Mouse (Mus musculus): ENCODE results near the gene Nudt15. TPM values are rescaled to one million over a fixed set of nuclear protein-coding genes. Genes with fewer than 3 reads are reported as not detected.
"Not testable (repeated sequence)": the region's sequence is repeated elsewhere in the genome, so short reads cannot be mapped to it uniquely, and the experiment has no call there.

Nudt15 gene
- polyA plus RNA-seq, 1 experiment from 2014 or later: 7.9 TPM

GRCm38 (mm10) chr14:73547034-73547433, 1.0 kb downstream of the Nudt15 start:
- H3K27ac ChIP-seq: no peak overlapping the region
- peaks cover 5% of the 10 kb centered on the region; the same call in 1 of the 2 replicates for H3K4me1 ChIP-seq
- no peaks in the 10 kb centered on the region for H3K36me3 ChIP-seq (ENCODE audit: poor library complexity, severe bottlenecking)
- no peak for ATAC-seq
- 67% methylated on average over 4 of the region's 4 CpGs for WGBS
- no peak overlapping the region for H3K9ac ChIP-seq
- H3K9me3 ChIP-seq (replicated peaks): no peaks in the 10 kb centered on the region
- no peaks in the 10 kb centered on the region for H3K27me3 ChIP-seq
- no peak overlapping the region for H3K4me2 ChIP-seq
- no peak overlapping the region for H3K4me3 ChIP-seq

DNA sequence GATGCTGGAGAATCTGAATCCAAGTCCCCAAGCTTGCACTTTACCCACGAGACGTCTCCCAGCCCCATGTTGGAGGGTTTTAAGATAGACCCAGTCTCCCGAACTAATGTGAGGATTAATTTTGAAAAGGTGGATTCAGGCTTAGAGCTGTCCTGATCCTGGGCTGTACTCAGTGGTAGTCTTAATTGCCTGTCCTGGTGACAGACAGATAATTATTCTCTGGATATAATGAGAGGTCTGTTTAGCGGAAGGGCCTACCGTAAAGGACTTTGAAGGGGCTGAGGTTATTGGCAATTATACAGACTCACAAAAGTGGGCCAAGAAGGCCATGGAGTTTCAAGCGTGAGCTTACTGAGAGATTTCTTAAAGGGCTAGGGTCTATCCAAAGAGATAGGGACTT, 4.3 kb downstream of the Nudt15 start:
- no peak overlapping the region for H3K4me2 ChIP-seq
- ATAC-seq: peak; percentile 84; the same call in 1 of the 2 replicates
- H3K9ac ChIP-seq: no peak overlapping the region
- H3K27ac ChIP-seq: no peak overlapping the region
- H3K36me3 ChIP-seq (ENCODE audit: poor library complexity, severe bottlenecking): no peaks in the 10 kb centered on the region
- peaks cover 5% of the 10 kb centered on the region; the same call in 1 of the 2 replicates for H3K4me1 ChIP-seq
- WGBS: 10% methylated on average over 6 of the region's 6 CpGs
- H3K9me3 ChIP-seq (replicated peaks): no peaks in the 10 kb centered on the region
- no peaks in the 10 kb centered on the region for H3K27me3 ChIP-seq
- H3K4me3 ChIP-seq: no peak overlapping the region

DNA sequence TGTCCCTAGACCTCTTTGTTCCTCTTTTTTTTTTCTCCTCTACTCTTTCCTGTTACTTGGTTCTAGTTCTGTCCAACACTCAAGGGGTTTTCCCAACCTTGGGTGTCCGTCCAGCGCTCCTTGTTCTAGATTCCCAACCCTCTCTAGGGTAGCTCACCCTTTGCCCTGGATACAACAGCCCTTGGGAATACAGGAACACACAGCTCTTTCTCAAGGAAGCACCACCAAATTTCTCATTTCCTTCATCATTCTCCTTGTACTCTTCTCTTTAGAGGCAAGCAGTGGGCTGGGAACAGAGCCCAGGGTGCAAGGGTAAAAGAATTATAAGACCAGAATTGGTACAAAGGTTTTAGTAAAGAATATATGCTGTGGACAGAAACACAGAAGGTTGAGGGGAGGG, 12.4 kb downstream of the Nudt15 start:
- Histone ChIP-seq H3K9me3 (replicated peaks) (no peaks in the 10 kb centered on the region), H3K4me1 (no peaks in the 10 kb centered on the region), H3K4me2 (no peak overlapping the region), H3K4me3 (no peak overlapping the region), H3K27me3 (0 out of 2 replicates have a peak, but pooled peaks cover 2% of the 10 kb centered on the region), H3K36me3 (ENCODE audit: poor library complexity, severe bottlenecking) (no peaks in the 10 kb centered on the region), H3K27ac (no peak overlapping the region), H3K9ac (no peak overlapping the region)
- no peak for ATAC-seq
- 91% methylated on average over 2 of the region's 2 CpGs for WGBS

- no peaks in the 10 kb centered on the region for H3K9me3 ChIP-seq (replicated peaks)
- ATAC-seq: no peak
- no peak overlapping the region for H3K9ac ChIP-seq
- H3K27ac ChIP-seq: no peak overlapping the region
- no peaks in the 10 kb centered on the region for H3K4me1 ChIP-seq
- H3K4me2 ChIP-seq: no peak overlapping the region
- 73% methylated on average over 6 of the region's 6 CpGs for WGBS
- H3K4me3 ChIP-seq: no peak overlapping the region
- H3K27me3 ChIP-seq: 0 out of 2 replicates have a peak, but pooled peaks cover 2% of the 10 kb centered on the region
- H3K36me3 ChIP-seq (ENCODE audit: poor library complexity, severe bottlenecking): no peaks in the 10 kb centered on the region
These were observed 14.1 kb downstream of the Nudt15 start for GRCm38 (mm10) chr14:73533755-73534465.

GRCm38 (mm10) chr14:73528661-73529060, 19.4 kb downstream of the Nudt15 start:
- 86% methylated on average over 3 of the region's 3 CpGs for WGBS
- H3K27me3 ChIP-seq; H3K4me1 ChIP-seq; H3K4me2 ChIP-seq; H3K27ac ChIP-seq; H3K4me3 ChIP-seq; H3K36me3 ChIP-seq (ENCODE audit: poor library complexity, severe bottlenecking); H3K9me3 ChIP-seq (replicated peaks); ATAC-seq; H3K9ac ChIP-seq: not testable (repeated sequence)

DNA sequence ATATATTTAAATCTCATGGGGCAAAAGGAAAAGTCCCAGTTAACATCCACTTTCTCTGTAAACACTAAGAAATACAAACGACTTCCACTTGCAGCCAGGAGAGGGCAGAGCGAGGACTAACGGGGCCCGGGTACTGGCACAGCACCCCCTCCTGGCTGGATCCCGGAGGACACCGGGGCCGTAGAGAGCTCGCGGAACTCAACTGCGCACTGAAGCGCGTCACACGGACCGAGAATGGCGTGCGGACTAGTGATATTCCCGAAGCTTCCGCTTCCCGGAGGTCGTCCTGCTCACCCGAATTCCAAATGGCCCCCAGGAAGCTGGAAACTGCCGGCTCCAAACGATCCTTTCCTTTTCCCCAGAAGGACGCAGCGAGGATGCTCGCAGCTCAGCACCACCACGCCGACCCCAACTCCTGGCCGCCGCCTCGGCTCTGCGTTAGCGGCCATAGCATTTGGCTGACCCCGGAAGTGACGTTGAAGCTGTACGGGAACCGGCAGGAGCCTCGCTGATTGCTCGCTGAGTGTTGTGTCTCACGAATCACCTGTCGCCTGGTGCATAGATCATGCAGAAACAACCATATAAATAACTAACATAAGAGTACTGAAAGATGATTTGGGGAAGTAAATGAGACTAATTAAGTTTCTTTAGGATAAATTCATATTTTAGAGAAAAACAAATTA, 23.1 kb downstream of the Nudt15 start, which contains the start of gene Sucla2:
TSS of gene Sucla2 (plus strand) at position 554 of the 683 bp plus-strand sequence.
- peak within 1 kb of the TSS; percentile 80 for H3K27ac ChIP-seq
- peak within 1 kb of the TSS; percentile 45 for H3K4me3 ChIP-seq
- H3K27me3 ChIP-seq: no peaks in the 10 kb centered on the region
- H3K9me3 ChIP-seq (replicated peaks): no peaks in the 10 kb centered on the region
- WGBS: under 1% methylated on average over 38 of the region's 41 CpGs
- peak within 1 kb of the TSS; percentile 43 for H3K4me2 ChIP-seq
- peak; percentile 100 for ATAC-seq
- no peaks in the 10 kb centered on the region for H3K4me1 ChIP-seq
- no peaks in the 10 kb centered on the region for H3K36me3 ChIP-seq (ENCODE audit: poor library complexity, severe bottlenecking)
- H3K9ac ChIP-seq: peak within 1 kb of the TSS; percentile 50

DNA sequence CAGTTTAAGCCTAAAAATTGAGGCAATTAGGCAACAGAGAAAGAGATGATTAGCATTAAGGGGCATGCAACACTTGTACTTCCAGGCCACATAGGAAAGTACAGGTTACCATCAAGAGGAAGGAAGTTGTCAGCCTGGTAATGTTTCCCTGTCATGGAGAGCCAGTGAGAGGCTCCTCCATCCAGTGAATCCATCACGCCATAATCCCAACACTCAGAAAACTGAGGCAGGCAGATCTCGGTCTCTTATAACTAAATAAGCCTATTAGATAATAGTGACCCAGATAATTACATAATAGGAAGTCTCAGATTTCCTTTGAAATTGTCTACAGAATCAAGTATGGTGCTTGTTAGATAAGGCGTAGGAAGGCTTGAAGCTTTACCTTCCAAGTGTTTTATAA, 23.9 kb downstream of the Nudt15 start:
- no peak overlapping the region for H3K4me2 ChIP-seq
- H3K27ac ChIP-seq: no peak overlapping the region
- H3K9ac ChIP-seq: no peak overlapping the region
- WGBS: 73% methylated on average over 3 of the region's 3 CpGs
- no peaks in the 10 kb centered on the region for H3K27me3 ChIP-seq
- no peak overlapping the region for H3K4me3 ChIP-seq
- H3K4me1 ChIP-seq: no peaks in the 10 kb centered on the region
- no peak for ATAC-seq
- H3K36me3 ChIP-seq (ENCODE audit: poor library complexity, severe bottlenecking): no peaks in the 10 kb centered on the region
- no peaks in the 10 kb centered on the region for H3K9me3 ChIP-seq (replicated peaks)

DNA sequence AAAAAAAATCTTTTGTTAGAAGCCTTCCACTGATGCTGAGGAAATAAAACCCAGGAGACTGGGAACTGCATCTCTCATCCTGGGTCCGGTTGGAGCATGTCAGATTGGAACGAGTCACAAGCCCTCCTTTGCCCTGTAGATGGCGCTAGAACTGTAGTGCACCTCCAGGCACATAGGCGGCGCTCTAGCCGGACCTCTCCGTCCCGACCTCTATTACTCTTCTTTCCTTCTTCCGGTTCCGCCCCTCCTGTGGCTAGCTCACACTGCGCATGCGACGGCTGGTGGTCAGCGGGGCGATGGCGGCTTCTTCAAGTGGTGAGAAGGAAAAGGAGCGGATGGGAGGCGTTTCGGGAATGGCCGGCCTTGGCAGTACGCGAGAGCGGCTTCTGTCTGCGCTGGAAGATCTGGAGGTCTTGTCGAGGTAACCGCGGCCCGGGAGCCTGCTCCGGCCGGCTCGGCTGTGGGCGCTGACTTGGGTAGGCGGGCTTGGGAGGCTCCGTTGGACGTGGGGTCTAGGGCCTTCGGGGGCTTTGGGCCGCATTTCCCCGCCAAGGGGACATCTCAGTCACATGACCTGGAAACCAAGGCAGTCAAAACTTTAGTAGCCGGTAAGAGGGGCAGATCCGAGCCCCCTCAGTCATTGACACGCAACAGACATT, 38.1 kb downstream of the Nudt15 start, which contains the start of gene Med4:
TSS of gene Med4 (plus strand) at position 261 of the 659 bp plus-strand sequence.
- H3K4me1 ChIP-seq: peaks cover 18% of the 10 kb centered on the region
- H3K4me2 ChIP-seq: peak within 1 kb of the TSS; percentile 94
- H3K27me3 ChIP-seq: no peaks in the 10 kb centered on the region
- WGBS: under 1% methylated on average over 41 of the region's 41 CpGs
- ATAC-seq: peak; percentile 96
- peak within 1 kb of the TSS; percentile 63 for H3K27ac ChIP-seq
- H3K9ac ChIP-seq: peak within 1 kb of the TSS; percentile 94
- peaks cover 24% of the 10 kb centered on the region for H3K36me3 ChIP-seq (ENCODE audit: poor library complexity, severe bottlenecking)
- no peaks in the 10 kb centered on the region for H3K9me3 ChIP-seq (replicated peaks)
- H3K4me3 ChIP-seq: peak within 1 kb of the TSS; percentile 97

GRCm38 (mm10) chr14:73508630-73509395, 39.2 kb downstream of the Nudt15 start:
- Histone ChIP-seq H3K9ac (no peak overlapping the region), H3K36me3 (ENCODE audit: poor library complexity, severe bottlenecking) (peaks cover 17% of the 10 kb centered on the region), H3K4me2 (no peak overlapping the region), H3K4me1 (peaks cover 21% of the 10 kb centered on the region), H3K27ac (no peak overlapping the region), H3K27me3 (no peaks in the 10 kb centered on the region), H3K9me3 (replicated peaks) (no peaks in the 10 kb centered on the region), H3K4me3 (no peak overlapping the region)
- ATAC-seq: no peak
- WGBS: 93% methylated on average over 6 of the region's 6 CpGs

DNA sequence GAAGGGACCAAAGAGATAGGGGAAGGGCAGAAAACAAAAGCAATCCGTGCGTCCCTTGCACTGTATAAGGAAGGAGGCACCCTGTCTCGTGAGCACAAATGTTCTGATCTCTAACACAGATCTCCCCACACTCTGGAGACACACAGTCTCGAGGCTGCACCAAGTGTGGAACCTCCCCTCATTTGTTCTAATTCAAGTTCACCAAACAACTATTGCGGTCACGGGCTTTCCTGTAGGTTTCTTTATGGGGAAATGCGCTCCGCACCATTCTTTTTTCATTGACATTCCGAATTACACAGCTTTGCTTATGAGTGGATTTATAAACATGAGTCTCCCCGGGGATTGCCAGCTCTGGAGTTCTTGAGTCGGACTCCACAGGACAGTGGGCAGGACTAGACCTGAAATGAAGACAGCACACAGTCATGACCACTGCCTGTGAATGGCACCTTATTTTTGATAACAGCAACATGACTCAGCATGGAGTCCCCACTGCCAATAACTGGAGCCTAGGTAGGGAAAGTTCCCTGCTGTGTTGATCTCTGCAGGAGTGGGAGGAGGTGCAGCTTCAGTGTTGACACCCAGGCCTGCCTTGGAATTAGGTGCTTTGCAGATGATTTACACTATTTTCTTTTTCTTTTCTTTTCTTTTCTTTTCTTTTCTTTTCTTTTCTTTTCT, 40.2 kb downstream of the Nudt15 start:
- Histone ChIP-seq H3K27ac (no peak overlapping the region), H3K27me3 (no peaks in the 10 kb centered on the region), H3K36me3 (ENCODE audit: poor library complexity, severe bottlenecking) (peaks cover 11% of the 10 kb centered on the region), H3K4me3 (no peak overlapping the region), H3K9me3 (replicated peaks) (no peaks in the 10 kb centered on the region), H3K4me1 (peaks cover 30% of the 10 kb centered on the region), H3K9ac (no peak overlapping the region), H3K4me2 (no peak overlapping the region)
- 80% methylated on average over 11 of the region's 11 CpGs for WGBS
- no peak for ATAC-seq

- H3K4me3 ChIP-seq: no peak overlapping the region
- H3K36me3 ChIP-seq (ENCODE audit: poor library complexity, severe bottlenecking): peaks cover 5% of the 10 kb centered on the region; the same call in 1 of the 2 replicates
- no peak overlapping the region for H3K4me2 ChIP-seq
- H3K9me3 ChIP-seq (replicated peaks): no peaks in the 10 kb centered on the region
- H3K27ac ChIP-seq: no peak overlapping the region
- peaks cover 37% of the 10 kb centered on the region for H3K4me1 ChIP-seq
- 91% methylated on average over 15 of the region's 15 CpGs for WGBS
- no peak for ATAC-seq
- H3K9ac ChIP-seq: no peak overlapping the region
- no peaks in the 10 kb centered on the region for H3K27me3 ChIP-seq
These were observed 40.8 kb downstream of the Nudt15 start for GRCm38 (mm10) chr14:73507200-73507599.
